Mouse (Mus musculus): ENCODE data around the gene Pld6. TPM values are rescaled to one million over a fixed set of nuclear protein-coding genes. Genes with fewer than 3 reads are reported as not detected.
"Not testable (repeated sequence)": the region's sequence is repeated elsewhere in the genome, so short reads cannot be mapped to it uniquely, and the experiment has no call there.

Gene Pld6
- total RNA-seq, 4 experiments from 2014 or later, result 0.49 to 1.5 (median 0.85) TPM; not detected in 1

- DNase-seq (ENCODE audit: low spot score in 2 of 2), result no peak
Measured at GRCm38 (mm10) chr11:59746614-59747013, 40.8 kb downstream of the Pld6 start.

- no peak for DNase-seq (ENCODE audit: low spot score in 2 of 2)
Measured at GRCm38 (mm10) chr11:59745851-59746250, 41.6 kb downstream of the Pld6 start.

- no peak for DNase-seq (ENCODE audit: low spot score in 2 of 2)
Measured at GRCm38 (mm10) chr11:59744374-59744773, 43.1 kb downstream of the Pld6 start.

DNA sequence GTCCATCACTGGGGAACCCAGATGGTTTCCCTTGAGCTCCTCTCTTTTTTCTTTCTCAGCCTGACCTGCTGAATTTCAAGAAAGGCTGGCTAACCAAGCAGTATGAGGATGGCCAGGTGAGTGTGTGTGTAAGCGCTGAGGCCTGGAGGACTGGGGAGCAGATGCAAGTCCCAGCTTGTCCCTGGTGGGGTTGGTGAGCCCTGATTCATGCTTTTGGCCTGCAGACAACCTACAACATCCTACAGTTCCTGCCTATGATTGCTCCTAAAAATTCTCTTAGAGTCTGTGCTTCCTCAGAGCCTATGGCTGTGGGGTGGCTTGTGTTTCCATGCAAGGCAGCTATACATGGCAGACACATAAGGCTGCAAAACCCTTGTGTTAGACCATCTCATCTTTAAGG is 43.7 kb downstream of the Pld6 start:
- DNase-seq (ENCODE audit: low spot score in 2 of 2), result no peak

- DNase-seq (ENCODE audit: low spot score in 2 of 2), result no peak
Measured at GRCm38 (mm10) chr11:59743307-59743706, 44.1 kb downstream of the Pld6 start.

DNA sequence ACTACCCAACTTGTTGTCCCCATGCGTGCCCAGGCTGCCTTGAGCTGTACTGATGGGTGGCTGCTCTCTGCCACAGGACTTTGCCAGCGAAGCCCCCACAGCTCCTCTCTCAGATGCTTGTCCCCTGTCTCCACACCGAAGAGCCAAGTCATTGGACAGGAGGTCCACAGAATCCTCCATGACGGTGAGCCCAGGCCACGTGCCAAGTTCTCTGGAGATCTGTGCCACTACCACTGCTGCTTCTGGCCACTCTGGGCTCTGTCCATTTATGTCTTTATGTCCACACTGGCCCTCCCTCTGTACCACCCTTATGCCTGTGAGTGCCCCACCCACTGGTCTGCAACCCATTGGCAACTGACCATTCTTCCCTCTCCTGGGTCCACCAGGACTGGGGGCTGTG is 45.5 kb downstream of the Pld6 start:
- no peak for DNase-seq (ENCODE audit: low spot score in 2 of 2)

DNA sequence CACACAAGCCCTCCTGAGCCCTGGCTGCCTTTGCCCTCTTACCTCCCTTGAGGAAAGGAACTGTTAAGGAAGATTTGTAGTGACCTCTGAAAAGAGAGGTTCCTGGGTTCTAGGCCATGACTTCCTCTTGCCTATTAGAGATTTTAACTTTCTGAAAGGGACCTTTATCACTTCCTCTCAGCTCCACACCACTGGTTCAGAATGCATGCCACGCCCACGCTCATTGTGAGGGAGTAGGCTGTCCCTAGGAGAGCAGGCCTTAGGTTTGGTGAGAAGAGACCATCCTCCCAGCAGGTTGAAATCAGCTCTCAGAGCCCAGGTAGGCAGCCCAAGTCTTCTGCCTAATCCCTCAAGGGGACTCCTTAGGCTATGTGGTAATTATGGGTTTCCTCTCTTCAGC is 47.4 kb downstream of the Pld6 start:
- DNase-seq (ENCODE audit: low spot score in 2 of 2), result no peak

- DNase-seq (ENCODE audit: low spot score in 2 of 2), result no peak
Measured at GRCm38 (mm10) chr11:59737250-59737649, 50.2 kb downstream of the Pld6 start.

- DNase-seq (ENCODE audit: low spot score in 2 of 2), result not testable (repeated sequence)
Measured at GRCm38 (mm10) chr11:59735938-59736337, 51.5 kb downstream of the Pld6 start.

DNA sequence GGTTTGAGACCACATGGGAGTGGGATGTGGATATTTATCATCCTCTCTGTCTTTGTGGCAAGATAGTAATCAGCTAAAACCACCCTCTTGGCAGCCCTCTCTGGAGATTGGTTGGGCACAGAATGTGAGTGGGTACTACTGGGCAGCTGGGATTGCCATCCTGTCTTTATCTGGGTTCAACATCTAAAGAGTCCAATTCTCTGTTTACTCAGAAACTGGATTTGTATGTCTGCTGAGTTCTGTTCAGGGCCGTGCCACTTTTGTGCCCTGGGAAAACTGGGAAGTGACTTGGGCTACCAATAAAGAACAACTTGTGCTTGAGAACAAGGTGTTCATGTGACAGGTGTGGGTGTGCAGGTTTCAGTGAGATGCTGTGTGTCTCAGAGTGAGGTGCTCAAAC is 53.1 kb downstream of the Pld6 start:
- DNase-seq (ENCODE audit: low spot score in 2 of 2), result no peak

Other genes with a start within 250 kb of the Pld6 start
- gene Nlrp3, start 246.1 kb downstream of the Pld6 start, total RNA-seq (2022), result 1 to 10 TPM in 3 of 4 experiments, under 1 TPM in 1; 0.98 to 5.6 (median 2.3) TPM
- not detected for gene Olfr222, start 211.4 kb downstream of the Pld6 start, total RNA-seq (2022)
- gene Olfr223, start 194.4 kb downstream of the Pld6 start, total RNA-seq (2022), result not detected
- 100 to 1,000 TPM; 265 to 273 (median 269) TPM for gene Mprip, start 126.3 kb downstream of the Pld6 start, total RNA-seq (2022)
- 10 to 100 TPM; 46.7 to 47.9 (median 47.2) TPM for gene Flcn, start 22.4 kb upstream of the Pld6 start, total RNA-seq (2022)
- gene Nt5m, start 51.8 kb upstream of the Pld6 start, total RNA-seq (2022), result 10 to 100 TPM; 44.6 to 62.9 (median 51.3) TPM
- gene Cops3, start 52.2 kb upstream of the Pld6 start, total RNA-seq (2022), result 10 to 100 TPM; 71.8 to 82.2 (median 78.1) TPM
- gene Med9, start 160.6 kb upstream of the Pld6 start, total RNA-seq (2022), result 10 to 100 TPM; 34.2 to 40.1 (median 34.8) TPM
- gene Rasd1, start 177.3 kb upstream of the Pld6 start, total RNA-seq (2022), result 10 to 100 TPM; 34.8 to 47.6 (median 41.1) TPM

All from layer of hippocampus, adult 8-10 months (tissue).